Mouse (Mus musculus) brain, embryonic 14.5 days (tissue): ENCODE measurements at regions not wholly inside any gene's neighbourhood (a gene's known extent, or its start where the extent isn't known, plus 50 kb on each side); places are given as distances from the start of the nearest gene placed in this dataset.

Experiments
- CTCF ChIP-seq: fragments of 200-500 bp; IDR thresholded peaks from 2 replicates; pipeline ENCODE4 v1.5.1; 2012; ENCODE audit warnings: inconsistent platforms, mild to moderate bottlenecking, moderate library complexity, borderline replicate concordance; ENCODE audit not compliant: insufficient read depth, insufficient read length; ENCODE audit errors: extremely low read depth
- POLR2A ChIP-seq: fragments of 200-500 bp; IDR thresholded peaks from 2 replicates; pipeline ENCODE4 v1.6.1; 2012; ENCODE audit warnings: mild to moderate bottlenecking, inconsistent platforms, borderline replicate concordance; ENCODE audit not compliant: poor library complexity, insufficient read depth, insufficient read length, severe bottlenecking; ENCODE audit errors: extremely low read depth

- TF ChIP-seq POLR2A = no peak
- no peak for TF ChIP-seq CTCF
Observed at GRCm38 (mm10) chr1:35772567-35772966, 295.6 kb upstream of the Hs6st1 start.
